Mouse (Mus musculus) liver, adult 2 months (tissue): ENCODE measurements around the gene Lpp. TPM values are rescaled to one million over a fixed set of nuclear protein-coding genes. Genes with fewer than 3 reads are reported as not detected.
A peak's percentile ranks its signal among the peaks of the same experiment; 100 is the strongest.

Experiments used
- DNase-seq: peaks from one replicate; pipeline ENCODE4 v3.0.0-alpha.2; 2011; ENCODE audit warnings: low read depth, low spot score; ENCODE audit errors: extremely low read depth
- H3K27ac ChIP-seq: fragments of 200-500 bp; replicated peaks from 2 replicates; pipeline ENCODE4 v1.5.1; 2012; ENCODE audit warnings: low read depth, mild to moderate bottlenecking, control low read depth, inconsistent platforms, low read length; ENCODE audit not compliant: insufficient read depth
- H3K27me3 ChIP-seq: fragments of 200-500 bp; 2 replicates; pipeline ENCODE4 v1.6.1; 2012; ENCODE audit warnings: mild to moderate bottlenecking, moderate library complexity, low read length, inconsistent platforms; ENCODE audit not compliant: control insufficient read depth, insufficient read depth
- H3K36me3 ChIP-seq: fragments of 200-500 bp; 2 replicates; pipeline ENCODE4 v1.6.1; 2012; ENCODE audit warnings: low read length, inconsistent platforms; ENCODE audit not compliant: control insufficient read depth, insufficient read depth
- H3K4me1 ChIP-seq: fragments of 200-500 bp; 2 replicates; pipeline ENCODE4 v1.6.1; 2011; ENCODE audit warnings: low read length; ENCODE audit not compliant: control insufficient read depth, insufficient read depth
- H3K4me3 ChIP-seq: fragments of 200-500 bp; 2 replicates; pipeline ENCODE4 v1.5.1; 2011; ENCODE audit warnings: low read depth, mild to moderate bottlenecking, control low read depth, low read length, moderate library complexity; ENCODE audit not compliant: insufficient read depth
- H3K79me2 ChIP-seq: fragments of 200-500 bp; 2 replicates; pipeline ENCODE4 v1.6.1; 2012; ENCODE audit warnings: inconsistent platforms, mild to moderate bottlenecking, low read length, moderate library complexity; ENCODE audit not compliant: control insufficient read depth, insufficient read depth
- H3K9ac ChIP-seq: fragments of 200-500 bp; 2 replicates; pipeline ENCODE4 v1.6.1; 2012; ENCODE audit warnings: low read depth, mild to moderate bottlenecking, control low read depth, inconsistent platforms, low read length
- CTCF ChIP-seq: fragments of 200-500 bp; IDR thresholded peaks from 2 replicates; pipeline ENCODE4 v1.5.1; 2011; ENCODE audit warnings: low read depth, low read length, control low read depth
- POLR2A ChIP-seq: fragments of 200-500 bp; IDR thresholded peaks from 2 replicates; pipeline ENCODE4 v1.6.1; 2011; ENCODE audit warnings: low read length, control low read depth; ENCODE audit not compliant: insufficient read depth; ENCODE audit errors: extremely low read depth
- WGBS: fragments of 180-500 bp; shearing (Covaris S2); methylation state at CpG from one replicate; pipeline ENCODE4 v1.1.7; 2018; 5-methylcytosine and 5-hydroxymethylcytosine counted together
- polyA plus RNA-seq: library from polyadenylated mRNA; depleted of rRNA; stranded (reverse); fragments of >200 nt; gene quantifications from 2 replicates; pipeline ENCODE4 v1.2.3, GENCODE M21; 2012
- total RNA-seq: library from RNA; depleted of rRNA; stranded (reverse); fragments of >200 nt; gene quantifications from 2 replicates; pipeline ENCODE4 v1.2.3, GENCODE M21; 2014

Gene Lpp
- total and polyA plus RNA-seq, 2 experiments: 7.5 to 23.0 TPM

GRCm38 (mm10) chr16:24828207-24828803 lies 435.0 kb downstream of the Lpp start:
- Histone ChIP-seq H3K27me3 (no peaks in the 10 kb centered on the region), H3K4me3 (no peak overlapping the region), H3K4me1 (peaks cover 10% of the 10 kb centered on the region; the same call in 1 of the 2 replicates), H3K9ac (no peak overlapping the region), H3K36me3 (no peaks in the 10 kb centered on the region), H3K27ac (peak overlapping the region; percentile 80), H3K79me2 (no peaks in the 10 kb centered on the region)
- peak; percentile 90 for DNase-seq
- no peak for TF ChIP-seq POLR2A
- no peak for TF ChIP-seq CTCF
- WGBS: 25% methylated on average over 2 of the region's 2 CpGs

DNA sequence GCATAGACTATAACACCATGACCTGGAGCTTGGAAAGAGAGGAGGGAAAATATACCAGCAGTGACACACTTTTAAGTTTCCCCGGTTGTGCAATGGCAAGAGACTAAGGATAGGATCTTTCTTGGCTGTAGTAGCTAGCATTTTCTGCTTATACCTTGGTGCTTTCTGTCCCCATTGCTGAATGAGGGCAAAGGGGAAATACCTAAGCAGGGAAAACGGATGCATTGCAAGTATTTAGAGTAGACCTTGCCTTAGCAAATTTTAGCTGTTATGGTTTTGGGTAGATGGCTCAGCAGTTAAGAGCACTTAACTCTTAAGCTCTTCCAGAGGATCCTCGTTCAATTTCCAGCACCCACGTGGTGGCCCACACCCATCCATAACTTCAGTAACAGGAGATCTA lies 436.6 kb downstream of the Lpp start:
- TF ChIP-seq POLR2A (no peak), CTCF (no peak)
- no peak overlapping the region for H3K9ac ChIP-seq
- H3K4me3 ChIP-seq: no peak overlapping the region
- H3K79me2 ChIP-seq: no peaks in the 10 kb centered on the region
- H3K27me3 ChIP-seq: no peaks in the 10 kb centered on the region
- no peaks in the 10 kb centered on the region for H3K36me3 ChIP-seq
- no peak overlapping the region for H3K27ac ChIP-seq
- no peak for DNase-seq
- H3K4me1 ChIP-seq: peaks cover 10% of the 10 kb centered on the region; the same call in 1 of the 2 replicates
- 81% methylated on average over 4 of the region's 4 CpGs for WGBS

DNA sequence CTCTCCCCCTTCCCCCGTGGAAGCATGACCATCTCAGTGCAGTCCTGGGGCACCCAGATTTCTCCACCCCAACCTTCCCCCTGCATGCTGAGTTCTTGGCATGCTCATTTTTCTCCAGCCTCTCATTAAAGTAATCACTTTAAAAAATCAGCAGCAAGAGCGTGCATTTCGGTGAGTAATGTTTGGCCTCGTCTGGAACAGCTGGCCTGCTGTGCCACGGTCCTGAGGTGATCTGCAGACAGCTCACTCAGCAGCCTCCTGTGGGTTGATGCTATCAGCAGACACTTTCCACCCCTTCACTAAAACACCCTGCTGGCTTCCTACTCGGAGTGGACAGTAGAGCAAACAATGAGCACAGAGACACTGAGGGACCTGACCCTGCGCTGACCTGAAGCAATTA lies 437.6 kb downstream of the Lpp start:
- WGBS: 65% methylated on average over 7 of the region's 7 CpGs
- DNase-seq: no peak
- H3K9ac ChIP-seq: no peak overlapping the region
- H3K27ac ChIP-seq: no peak overlapping the region
- TF ChIP-seq POLR2A (no peak), CTCF (no peak)
- H3K79me2 ChIP-seq: no peaks in the 10 kb centered on the region
- H3K4me1 ChIP-seq: peaks cover 10% of the 10 kb centered on the region; the same call in 1 of the 2 replicates
- H3K27me3 ChIP-seq: no peaks in the 10 kb centered on the region
- H3K36me3 ChIP-seq: no peaks in the 10 kb centered on the region
- no peak overlapping the region for H3K4me3 ChIP-seq

DNA sequence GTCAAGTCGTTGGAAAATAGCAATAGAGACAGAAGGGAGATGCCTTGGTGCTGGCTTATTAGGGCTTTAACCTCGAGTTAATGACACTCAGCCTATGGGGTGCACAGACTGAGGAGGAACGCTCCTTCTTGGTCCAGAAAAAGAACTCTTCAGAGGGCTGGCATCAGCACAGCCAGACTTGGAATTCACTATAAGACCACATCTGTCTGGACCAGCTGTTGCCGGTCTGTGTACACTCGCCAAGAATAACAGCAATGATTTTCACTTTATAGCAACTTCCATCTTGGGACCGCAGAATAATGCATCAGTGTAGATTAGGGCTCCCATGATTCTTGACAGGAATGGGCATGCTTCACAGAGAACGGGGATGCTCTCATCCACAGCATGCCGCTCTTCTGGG lies 439.9 kb downstream of the Lpp start:
- H3K4me1 ChIP-seq: peaks cover 5% of the 10 kb centered on the region; the same call in 1 of the 2 replicates
- DNase-seq: no peak
- no peak overlapping the region for H3K4me3 ChIP-seq
- no peak overlapping the region for H3K9ac ChIP-seq
- no peaks in the 10 kb centered on the region for H3K36me3 ChIP-seq
- 88% methylated on average over 8 of the region's 8 CpGs for WGBS
- TF ChIP-seq CTCF: no peak
- TF ChIP-seq POLR2A: no peak
- no peaks in the 10 kb centered on the region for H3K27me3 ChIP-seq
- H3K27ac ChIP-seq: no peak overlapping the region
- no peaks in the 10 kb centered on the region for H3K79me2 ChIP-seq

GRCm38 (mm10) chr16:24834536-24834935 lies 441.2 kb downstream of the Lpp start:
- Histone ChIP-seq H3K27me3 (no peaks in the 10 kb centered on the region), H3K4me3 (no peak overlapping the region), H3K9ac (no peak overlapping the region), H3K79me2 (no peaks in the 10 kb centered on the region), H3K36me3 (no peaks in the 10 kb centered on the region), H3K4me1 (no peaks in the 10 kb centered on the region), H3K27ac (no peak overlapping the region)
- 92% methylated on average over 9 of the region's 9 CpGs for WGBS
- DNase-seq: no peak
- no peak for TF ChIP-seq CTCF
- TF ChIP-seq POLR2A: no peak

GRCm38 (mm10) chr16:24836550-24836949 lies 443.2 kb downstream of the Lpp start:
- H3K36me3 ChIP-seq: no peaks in the 10 kb centered on the region
- TF ChIP-seq POLR2A: no peak
- no peak for TF ChIP-seq CTCF
- no peaks in the 10 kb centered on the region for H3K79me2 ChIP-seq
- DNase-seq: no peak
- H3K27me3 ChIP-seq: no peaks in the 10 kb centered on the region
- WGBS: 91% methylated on average over 5 of the region's 5 CpGs
- H3K27ac ChIP-seq: no peak overlapping the region
- no peak overlapping the region for H3K4me3 ChIP-seq
- H3K4me1 ChIP-seq: no peaks in the 10 kb centered on the region
- no peak overlapping the region for H3K9ac ChIP-seq
